Mouse (Mus musculus) stomach, postnatal 0 days (tissue): ENCODE measurements around the gene Dbndd2.

Experiments
- CTCF ChIP-seq: IDR thresholded peaks from 2 replicates; pipeline ENCODE4 v1.5.1; 2016; ENCODE audit warnings: antibody characterized with exemption, low read depth, mild to moderate bottlenecking, moderate library complexity
- EP300 ChIP-seq: optimal IDR thresholded peaks from 2 replicates; pipeline ENCODE3; 2016; ENCODE audit warnings: antibody characterized with exemption

DNA sequence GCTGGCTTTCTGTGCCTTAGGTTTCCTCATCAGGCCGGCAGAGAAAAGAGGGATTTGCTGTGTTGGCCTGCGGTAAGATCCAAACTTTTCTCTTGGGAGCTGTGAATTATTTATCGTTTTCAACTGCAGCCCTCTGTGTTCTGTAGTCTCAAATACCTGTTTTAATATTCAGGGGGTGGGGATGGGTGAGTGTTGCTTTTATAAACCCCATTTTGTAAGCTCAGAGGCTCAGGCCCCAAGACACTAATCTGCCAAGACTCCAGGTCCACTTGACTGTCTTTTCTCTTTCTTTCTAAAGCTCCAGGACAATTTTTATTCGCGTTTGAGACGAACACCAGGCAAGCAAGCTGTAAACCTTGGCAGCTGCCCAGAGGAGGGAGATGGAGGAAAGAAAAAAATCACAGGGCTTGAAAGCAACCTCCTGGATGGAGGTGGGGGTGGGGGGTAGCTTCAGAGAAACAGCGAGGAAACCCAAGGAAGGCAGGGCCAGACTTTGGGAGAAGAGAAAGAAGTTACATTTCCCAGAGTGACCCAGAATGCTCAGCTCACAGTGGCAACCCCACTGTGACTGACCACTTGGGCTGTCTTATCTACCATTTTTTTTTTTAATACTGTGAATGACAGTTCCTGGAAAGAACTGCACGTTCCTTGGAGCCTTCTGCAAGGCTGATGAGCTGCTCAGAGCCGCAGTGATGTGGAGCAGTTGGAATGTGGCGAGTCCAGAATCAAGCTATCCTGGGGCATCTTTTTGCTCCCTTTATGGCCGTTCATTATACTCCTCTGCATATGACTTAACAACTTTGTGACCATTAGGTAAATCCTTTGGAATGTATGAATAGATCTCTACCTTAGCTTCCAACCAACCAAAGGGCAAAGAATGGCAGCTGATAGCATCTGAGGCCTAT lies 32.6 kb downstream of the Dbndd2 start:
- TF ChIP-seq CTCF (no peak), EP300 (no peak)
